In the genomic region with DNA sequence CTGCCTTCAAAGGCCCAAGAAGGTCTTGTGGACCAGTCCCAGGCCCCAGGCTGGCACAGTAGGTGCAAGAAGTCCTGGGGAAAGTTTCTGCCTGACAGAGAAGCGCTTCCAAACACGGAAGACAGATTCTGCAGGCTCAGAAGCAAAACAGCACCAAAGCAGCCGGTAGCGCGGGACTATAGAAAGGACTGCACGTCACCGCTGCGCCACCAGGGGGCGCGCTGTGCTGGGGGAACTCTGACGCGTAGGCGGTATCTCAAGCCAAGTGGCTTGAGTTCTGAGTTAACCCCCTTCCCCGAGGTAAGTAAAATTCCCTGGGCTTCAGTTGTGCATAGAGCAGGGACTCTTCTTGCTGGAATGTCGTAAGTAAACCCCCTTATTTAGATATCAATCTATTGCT, we compare ENCODE assay signal across 8 mouse cellular contexts. TPM values are rescaled to one million over a fixed set of nuclear protein-coding genes. Genes with fewer than 3 reads are reported as not detected.
DNase-seq lines count a peak whose midpoint lies in the region; TF ChIP-seq lines count a peak whose summit lies in the region.

No protein-coding gene starts in this region.

- peak; percentile 78 for DNase-seq in ES-E14 (ENCODE audit: low read depth, low spot score)
- peak; percentile 76 for DNase-seq in c-Kit-negative CD71-positive TER-119-positive erythroid progenitor cells, embryonic 14.5 days (ENCODE audit: low read depth, low spot score)
- peak; percentile 52 for DNase-seq in fibroblast of lung, adult 2 months (ENCODE audit: low read depth)
- peak; percentile 87 to 90 for DNase-seq in heart, postnatal 14 days
- DNase-seq in layer of hippocampus, adult 9-10 months (ENCODE audit: low spot score), result peak; percentile 50
- peak; percentile 89 for DNase-seq in lung, postnatal 10 days
- peak; percentile 77 to 87 for DNase-seq in right cerebral cortex, adult 2 months (ENCODE audit: low spot score in 2 of 2)
- peak; percentile 56 for DNase-seq in urinary bladder, postnatal 10 days (ENCODE audit: low spot score)

- peaks cover 5 to 11% of the 10 kb centered on the region in 2 experiments; a peak in 2 of 4 replicates for H3K4me1 ChIP-seq in ES-E14 (ENCODE audit: control insufficient read depth in 2 of 2, insufficient read depth in 2 of 2, low read length in 2 of 2, poor library complexity in 1 of 2)

- in situ Hi-C loops in ES-E14 (cut with MboI; ENCODE audit: low sequenced_read_pairs in 2 of 2, unreplicated experiment in 2 of 2), result loop anchor here (5.0 to 25.0 kb wide), 2 partner anchors 164 to 461 kb away; no protein-coding TSS in a partner anchor

- no peak overlapping the region for H3K27ac ChIP-seq in ES-E14 (ENCODE audit: insufficient read depth, low read depth, low read length, poor library complexity, severe bottlenecking)

- H3K4me3 ChIP-seq in ES-E14 (ENCODE audit: insufficient read depth in 1 of 2, low read depth in 1 of 2, low read length in 2 of 2, poor library complexity in 1 of 2, severe bottlenecking in 1 of 2), result no peak overlapping the region

- peaks cover 5% of the 10 kb centered on the region; the same call in 1 of the 2 replicates for H3K36me3 ChIP-seq in ES-E14 (ENCODE audit: control insufficient read depth, insufficient read depth, low read length, poor library complexity, severe bottlenecking)

- intact Hi-C loops in heart, postnatal 14 days (cut with DNase I), result no loop called here

- no peaks in the 10 kb centered on the region for H3K9me3 ChIP-seq in ES-E14 (ENCODE audit: control insufficient read depth, insufficient read depth, low read depth, low read length)

- H3K9ac ChIP-seq in ES-E14 (ENCODE audit: insufficient read depth, low read depth, low read length, poor library complexity, severe bottlenecking), result peak overlapping the region; percentile 67; the same call in 1 of the 2 replicates

TF ChIP-seq in ES-E14, 5 proteins besides CTCF, POLR2A, EP300 and RAD21:
- TF ChIP-seq ZNF384 (IDR thresholded peaks at IDR 0.05; ENCODE audit: low read depth, low read length) (no peak), CHD2 (IDR thresholded peaks at IDR 0.05; ENCODE audit: low read depth, low read length) (no peak), HCFC1 (IDR thresholded peaks at IDR 0.05; ENCODE audit: borderline replicate concordance, insufficient read depth, low read length) (0 out of 2 replicates have a peak, but pooled peaks have one; percentile 40)

RNA-seq across cellular contexts. Expression of gene Cog1, which starts 0.8 kb away (rescaled TPM):
- total RNA-seq in ES-E14 (2012; rRNA removed), result 19.1 TPM in 2 replicates
- 10 to 100 TPM; 16.1 to 18.5 TPM for total RNA-seq in heart, postnatal 14 days (2021)

RNA-seq across cellular contexts. Expression of gene Slc39a11, which starts 1.7 kb away (rescaled TPM):
- total RNA-seq in ES-E14 (2012; rRNA removed), result 17.0 and 18.0 TPM in 2 replicates
- total RNA-seq in heart, postnatal 14 days (2021), result 1 to 10 TPM; 2.9 to 3.7 TPM

RNA-seq across cellular contexts. Expression of gene Sstr2, which starts 29.0 kb away (rescaled TPM):
- total RNA-seq in ES-E14 (2012; rRNA removed), result 0.45 and 0.90 TPM in 2 replicates
- not detected for total RNA-seq in heart, postnatal 14 days (2021)

RNA-seq across cellular contexts. Expression of gene Fam104a, which starts 35.8 kb away (rescaled TPM):
- 13.8 and 18.0 TPM in 2 replicates for total RNA-seq in ES-E14 (2012; rRNA removed)
- 10 to 100 TPM; 15.3 to 16.0 TPM for total RNA-seq in heart, postnatal 14 days (2021)

RNA-seq across cellular contexts. Expression of gene D11Wsu47e, which starts 36.1 kb away (rescaled TPM):
- 33.1 and 38.5 TPM in 2 replicates for total RNA-seq in ES-E14 (2012; rRNA removed)
- 1 to 10 TPM; 6.5 to 7.1 TPM for total RNA-seq in heart, postnatal 14 days (2021)
